Mouse (Mus musculus): ENCODE data around the gene Jazf1. TPM values are rescaled to one million over a fixed set of nuclear protein-coding genes. Genes with fewer than 3 reads are reported as not detected.

Jazf1 gene
- polyA plus RNA-seq, 1 experiment = 0.43 TPM

GRCm38 (mm10) chr6:52951871-52952525 lies 116.4 kb downstream of the Jazf1 start:
- H3K4me3 ChIP-seq (ENCODE audit: extremely low read depth, insufficient read depth, insufficient read length) = no peak overlapping the region
- no peak for DNase-seq (ENCODE audit: low read depth in 1 of 2, low spot score in 2 of 2)
- H3K4me1 ChIP-seq (ENCODE audit: control insufficient read depth, insufficient read depth, insufficient read length) = no peaks in the 10 kb centered on the region
- TF ChIP-seq CTCF (IDR thresholded peaks at IDR 0.05; ENCODE audit: extremely low read depth, insufficient read depth, insufficient read length, insufficient replicate concordance) = no peak
- TF ChIP-seq POLR2A (IDR thresholded peaks at IDR 0.05; ENCODE audit: low read depth, low read length) = no peak
- no peak overlapping the region for H3K27ac ChIP-seq (ENCODE audit: insufficient read depth, low read length)
- H3K36me3 ChIP-seq (ENCODE audit: control insufficient read depth, insufficient read depth, low read length) = no peaks in the 10 kb centered on the region
- H3K27me3 ChIP-seq (ENCODE audit: control insufficient read depth, insufficient read depth, low read length) = no peaks in the 10 kb centered on the region
- WGBS = 82% methylated on average over 7 of the region's 7 CpGs

- Histone ChIP-seq H3K27me3 (ENCODE audit: control insufficient read depth, insufficient read depth, low read length) (no peaks in the 10 kb centered on the region), H3K36me3 (ENCODE audit: control insufficient read depth, insufficient read depth, low read length) (no peaks in the 10 kb centered on the region), H3K4me1 (ENCODE audit: control insufficient read depth, insufficient read depth, insufficient read length) (no peaks in the 10 kb centered on the region), H3K27ac (ENCODE audit: insufficient read depth, low read length) (no peak overlapping the region), H3K4me3 (ENCODE audit: extremely low read depth, insufficient read depth, insufficient read length) (no peak overlapping the region)
- TF ChIP-seq POLR2A (IDR thresholded peaks at IDR 0.05; ENCODE audit: low read depth, low read length) (no peak), CTCF (IDR thresholded peaks at IDR 0.05; ENCODE audit: extremely low read depth, insufficient read depth, insufficient read length, insufficient replicate concordance) (no peak)
- no peak for DNase-seq (ENCODE audit: low read depth in 1 of 2, low spot score in 2 of 2)
- 88% methylated on average over 5 of the region's 5 CpGs for WGBS
Measured at GRCm38 (mm10) chr6:52950371-52950770, 118.1 kb downstream of the Jazf1 start.

GRCm38 (mm10) chr6:52942534-52942933 lies 125.9 kb downstream of the Jazf1 start:
- no peak overlapping the region for H3K27ac ChIP-seq (ENCODE audit: insufficient read depth, low read length)
- no peak for TF ChIP-seq CTCF (IDR thresholded peaks at IDR 0.05; ENCODE audit: extremely low read depth, insufficient read depth, insufficient read length, insufficient replicate concordance)
- TF ChIP-seq POLR2A (IDR thresholded peaks at IDR 0.05; ENCODE audit: low read depth, low read length) = no peak
- H3K4me3 ChIP-seq (ENCODE audit: extremely low read depth, insufficient read depth, insufficient read length) = no peak overlapping the region
- WGBS = 87% methylated on average over 5 of the region's 5 CpGs
- no peaks in the 10 kb centered on the region for H3K36me3 ChIP-seq (ENCODE audit: control insufficient read depth, insufficient read depth, low read length)
- no peaks in the 10 kb centered on the region for H3K4me1 ChIP-seq (ENCODE audit: control insufficient read depth, insufficient read depth, insufficient read length)
- DNase-seq (ENCODE audit: low read depth in 1 of 2, low spot score in 2 of 2) = no peak
- H3K27me3 ChIP-seq (ENCODE audit: control insufficient read depth, insufficient read depth, low read length) = no peaks in the 10 kb centered on the region

DNA sequence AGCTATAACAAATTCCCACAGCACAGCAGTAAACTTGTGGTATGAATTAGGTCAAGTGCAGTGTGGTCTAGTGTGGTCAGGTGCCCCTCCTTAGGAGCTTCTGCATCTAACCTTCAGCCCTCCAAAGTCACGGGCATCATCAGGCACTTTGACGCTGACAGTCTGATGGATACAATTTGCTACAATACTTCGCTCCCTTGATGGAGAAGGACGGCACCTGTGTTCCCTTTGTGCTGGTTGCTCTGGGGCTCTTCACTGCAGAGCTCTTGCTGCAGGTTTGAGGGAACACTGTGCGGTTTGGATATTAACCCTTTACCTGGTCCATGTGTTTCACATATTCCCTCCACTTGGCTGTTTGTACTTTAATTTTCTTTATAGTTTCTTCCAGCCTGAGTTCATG lies 126.3 kb downstream of the Jazf1 start:
- no peak overlapping the region for H3K27ac ChIP-seq (ENCODE audit: insufficient read depth, low read length)
- H3K4me3 ChIP-seq (ENCODE audit: extremely low read depth, insufficient read depth, insufficient read length) = no peak overlapping the region
- WGBS = 87% methylated on average over 5 of the region's 5 CpGs
- no peaks in the 10 kb centered on the region for H3K36me3 ChIP-seq (ENCODE audit: control insufficient read depth, insufficient read depth, low read length)
- H3K4me1 ChIP-seq (ENCODE audit: control insufficient read depth, insufficient read depth, insufficient read length) = no peaks in the 10 kb centered on the region
- H3K27me3 ChIP-seq (ENCODE audit: control insufficient read depth, insufficient read depth, low read length) = no peaks in the 10 kb centered on the region
- TF ChIP-seq CTCF (IDR thresholded peaks at IDR 0.05; ENCODE audit: extremely low read depth, insufficient read depth, insufficient read length, insufficient replicate concordance) = no peak
- TF ChIP-seq POLR2A (IDR thresholded peaks at IDR 0.05; ENCODE audit: low read depth, low read length) = no peak
- DNase-seq (ENCODE audit: low read depth in 1 of 2, low spot score in 2 of 2) = no peak

DNA sequence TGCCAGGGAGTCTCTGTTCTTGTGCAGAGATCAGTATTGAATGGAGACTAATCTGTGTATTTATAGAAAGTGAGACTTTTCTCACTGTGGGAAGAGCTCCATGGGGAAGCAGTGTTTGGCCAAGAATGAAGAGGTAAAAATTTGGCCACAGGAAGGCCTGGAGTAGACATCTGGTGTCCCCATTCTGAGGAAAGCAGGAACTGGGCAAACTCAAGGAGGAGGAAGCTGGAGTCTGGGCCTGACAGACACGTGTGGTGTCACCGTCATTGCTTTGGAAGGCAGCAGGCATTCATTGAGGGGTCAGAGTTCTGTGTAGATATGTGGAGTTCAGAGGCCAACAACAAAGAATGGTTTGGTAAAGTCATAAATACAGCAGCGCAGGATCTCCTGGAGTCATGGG lies 130.5 kb downstream of the Jazf1 start:
- Histone ChIP-seq H3K27ac (ENCODE audit: insufficient read depth, low read length) (no peak overlapping the region), H3K4me3 (ENCODE audit: extremely low read depth, insufficient read depth, insufficient read length) (no peak overlapping the region), H3K27me3 (ENCODE audit: control insufficient read depth, insufficient read depth, low read length) (no peaks in the 10 kb centered on the region), H3K36me3 (ENCODE audit: control insufficient read depth, insufficient read depth, low read length) (no peaks in the 10 kb centered on the region), H3K4me1 (ENCODE audit: control insufficient read depth, insufficient read depth, insufficient read length) (no peaks in the 10 kb centered on the region)
- no peak for DNase-seq (ENCODE audit: low read depth in 1 of 2, low spot score in 2 of 2)
- 77% methylated on average over 3 of the region's 3 CpGs for WGBS
- TF ChIP-seq CTCF (IDR thresholded peaks at IDR 0.05; ENCODE audit: extremely low read depth, insufficient read depth, insufficient read length, insufficient replicate concordance) (no peak), POLR2A (IDR thresholded peaks at IDR 0.05; ENCODE audit: low read depth, low read length) (no peak)

DNA sequence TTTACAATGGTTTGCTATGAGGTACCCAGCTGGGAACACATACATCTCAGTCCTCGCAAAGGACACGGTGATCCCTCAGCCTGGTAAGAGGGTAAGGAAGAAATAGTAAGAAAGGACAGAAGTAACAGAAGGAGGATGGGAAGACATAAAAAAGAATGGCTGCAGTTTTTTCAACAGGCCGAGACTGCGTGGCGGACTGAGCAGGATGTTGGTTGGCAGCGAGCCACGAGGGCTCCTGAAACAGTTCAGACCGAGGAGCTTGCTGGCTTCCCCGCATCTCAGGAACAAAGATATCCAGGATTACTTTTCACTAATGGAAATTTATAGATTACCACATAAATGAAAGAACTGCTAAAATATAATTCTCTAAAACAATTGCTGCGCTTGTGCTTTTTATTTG lies 131.4 kb downstream of the Jazf1 start:
- no peak overlapping the region for H3K4me3 ChIP-seq (ENCODE audit: extremely low read depth, insufficient read depth, insufficient read length)
- no peaks in the 10 kb centered on the region for H3K4me1 ChIP-seq (ENCODE audit: control insufficient read depth, insufficient read depth, insufficient read length)
- no peak for DNase-seq (ENCODE audit: low read depth in 1 of 2, low spot score in 2 of 2)
- H3K27me3 ChIP-seq (ENCODE audit: control insufficient read depth, insufficient read depth, low read length) = no peaks in the 10 kb centered on the region
- no peak overlapping the region for H3K27ac ChIP-seq (ENCODE audit: insufficient read depth, low read length)
- no peak for TF ChIP-seq CTCF (IDR thresholded peaks at IDR 0.05; ENCODE audit: extremely low read depth, insufficient read depth, insufficient read length, insufficient replicate concordance)
- TF ChIP-seq POLR2A (IDR thresholded peaks at IDR 0.05; ENCODE audit: low read depth, low read length) = no peak
- 40% methylated on average over 10 of the region's 10 CpGs for WGBS
- H3K36me3 ChIP-seq (ENCODE audit: control insufficient read depth, insufficient read depth, low read length) = no peaks in the 10 kb centered on the region

DNA sequence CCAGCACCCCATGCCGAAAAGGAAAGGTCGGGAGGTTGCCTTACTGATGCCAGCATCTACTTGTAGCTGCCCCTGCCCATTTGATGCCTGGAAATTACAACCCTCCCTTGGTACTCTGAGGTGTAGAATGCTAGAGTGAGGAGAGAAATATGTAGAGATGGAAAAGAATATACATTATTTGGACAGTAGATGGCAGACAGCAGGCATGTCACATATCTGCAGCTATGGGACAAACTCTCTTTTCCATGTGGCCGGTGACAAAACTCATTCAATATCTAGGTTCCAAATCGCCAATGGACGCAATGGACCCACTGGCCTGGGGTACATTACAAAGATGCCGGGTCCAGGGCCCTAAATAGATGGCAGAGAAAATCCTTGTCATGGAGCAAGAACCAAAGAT lies 134.4 kb downstream of the Jazf1 start:
- Histone ChIP-seq H3K27ac (ENCODE audit: insufficient read depth, low read length) (no peak overlapping the region), H3K4me3 (ENCODE audit: extremely low read depth, insufficient read depth, insufficient read length) (no peak overlapping the region), H3K27me3 (ENCODE audit: control insufficient read depth, insufficient read depth, low read length) (no peaks in the 10 kb centered on the region), H3K4me1 (ENCODE audit: control insufficient read depth, insufficient read depth, insufficient read length) (no peaks in the 10 kb centered on the region), H3K36me3 (ENCODE audit: control insufficient read depth, insufficient read depth, low read length) (no peaks in the 10 kb centered on the region)
- 78% methylated on average over 6 of the region's 6 CpGs for WGBS
- DNase-seq (ENCODE audit: low read depth in 1 of 2, low spot score in 2 of 2) = no peak
- no peak for TF ChIP-seq CTCF (IDR thresholded peaks at IDR 0.05; ENCODE audit: extremely low read depth, insufficient read depth, insufficient read length, insufficient replicate concordance)
- TF ChIP-seq POLR2A (IDR thresholded peaks at IDR 0.05; ENCODE audit: low read depth, low read length) = no peak

Data from spleen, adult 2 months (tissue).